Mouse (Mus musculus) forebrain, embryonic 12.5 days (tissue): ENCODE results near the gene Nell2. TPM values are rescaled to one million over a fixed set of nuclear protein-coding genes. Genes with fewer than 3 reads are reported as not detected.

Experiments used
- ATAC-seq: fragments of 200-750 bp; cut with Nextera tagmentation; 2 replicates; pipeline ENCODE4 v1.8.0; 2017; ENCODE audit warnings: moderate TSS enrichment; ENCODE audit not compliant: low FRiP score
- H3K27ac ChIP-seq: fragments of 300-500 bp; sonication (generic); 2 replicates; pipeline ENCODE4 v1.5.1; 2016; ENCODE audit warnings: mild to moderate bottlenecking
- H3K27me3 ChIP-seq: fragments of 300-500 bp; sonication (generic); 2 replicates; pipeline ENCODE4 v1.6.1; 2016; ENCODE audit warnings: mild to moderate bottlenecking
- H3K36me3 ChIP-seq: fragments of 300-500 bp; sonication (generic); replicated peaks from 2 replicates; pipeline ENCODE4 v1.6.1; 2016; ENCODE audit warnings: mild to moderate bottlenecking
- H3K4me1 ChIP-seq: fragments of 300-500 bp; sonication (generic); 2 replicates; pipeline ENCODE4 v1.6.1; 2016
- H3K4me2 ChIP-seq: fragments of 300-500 bp; sonication (generic); 2 replicates; pipeline ENCODE4 v1.6.1; 2016; ENCODE audit warnings: mild to moderate bottlenecking, moderate library complexity
- H3K4me3 ChIP-seq: fragments of 300-500 bp; sonication (generic); replicated peaks from 2 replicates; pipeline ENCODE4 v1.5.1; 2016; ENCODE audit warnings: mild to moderate bottlenecking
- H3K9ac ChIP-seq: fragments of 300-500 bp; sonication (generic); 2 replicates; pipeline ENCODE4 v1.6.1; 2016; ENCODE audit warnings: mild to moderate bottlenecking
- H3K9me3 ChIP-seq: fragments of 300-500 bp; sonication (generic); 2 replicates; pipeline ENCODE4 v1.6.1; 2016
- WGBS: fragments of 180-500 bp; shearing (Covaris S2); methylation state at CpG from one replicate; pipeline ENCODE4 v1.1.7; 2016; 5-methylcytosine and 5-hydroxymethylcytosine counted together
- polyA plus RNA-seq: library from polyadenylated mRNA; unstranded; fragments of >200 nt; fragmentation: Nextera tagmentation; extraction: Ambion mirVana; gene quantifications from 2 replicates; pipeline ENCODE4 v1.2.1, GENCODE M21; 2016

Gene Nell2
- polyA plus RNA-seq, 1 experiment from 2014 or later = 106 TPM

DNA sequence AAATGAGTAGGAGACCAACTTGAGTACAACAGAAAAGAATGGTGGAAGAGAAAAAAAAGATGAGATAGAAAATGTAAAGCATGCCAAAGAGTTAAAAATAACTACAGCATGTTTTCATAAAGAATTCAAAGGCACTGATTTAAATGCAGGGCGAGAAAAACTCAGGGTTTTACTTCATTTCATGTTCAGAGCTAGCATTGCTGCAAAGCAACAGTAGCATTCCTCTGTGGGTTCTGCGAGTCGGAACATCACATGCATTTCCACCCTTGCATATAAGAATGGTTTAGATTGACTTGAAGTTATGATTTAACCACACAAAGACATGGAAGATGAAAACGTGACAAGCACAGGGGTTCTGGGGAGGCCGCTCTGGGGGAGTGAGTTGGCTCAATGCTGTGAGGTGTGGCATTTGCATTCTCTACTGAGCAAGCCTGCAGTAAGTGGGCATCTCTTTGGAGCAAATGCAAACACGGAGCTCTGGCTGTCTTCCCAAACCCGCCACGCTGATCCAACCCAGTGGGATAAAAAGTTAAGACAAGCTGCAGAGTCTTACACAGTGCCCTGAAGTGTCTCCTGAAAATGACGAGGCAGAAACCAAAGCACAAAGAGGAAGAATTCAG is 334.6 kb downstream of the Nell2 start:
- no peak overlapping the region for H3K4me2 ChIP-seq
- H3K27ac ChIP-seq = no peak overlapping the region

DNA sequence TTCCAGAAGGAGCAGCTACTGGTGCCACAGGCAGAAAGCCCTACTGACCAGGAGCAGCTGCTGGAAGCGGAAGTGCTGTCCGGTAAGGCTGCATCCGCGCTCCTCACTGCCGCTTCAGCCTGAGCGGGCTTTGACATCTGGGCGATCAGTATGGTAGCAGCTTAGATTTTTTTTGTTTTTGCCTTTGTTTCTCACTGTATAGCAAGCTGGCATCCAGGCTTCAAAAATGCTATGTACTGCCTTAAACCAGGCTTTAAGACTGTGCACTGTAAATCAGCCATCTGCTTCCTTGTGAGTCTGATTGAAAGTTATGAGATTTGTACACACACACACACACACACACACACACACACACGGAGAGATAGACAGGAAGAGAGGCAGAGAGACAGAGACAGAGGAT is 335.4 kb downstream of the Nell2 start:
- Histone ChIP-seq H3K9me3 (no peaks in the 10 kb centered on the region), H3K4me3 (no peak overlapping the region), H3K9ac (no peak overlapping the region), H3K27ac (no peak overlapping the region), H3K4me1 (no peaks in the 10 kb centered on the region), H3K27me3 (no peaks in the 10 kb centered on the region), H3K4me2 (no peak overlapping the region), H3K36me3 (no peaks in the 10 kb centered on the region)
- no peak for ATAC-seq
- WGBS = 83% methylated on average over 8 of the region's 8 CpGs

More for the DNA sequence above, 334.6 kb downstream of the Nell2 start:
- no peak for ATAC-seq
- H3K4me3 ChIP-seq = no peak overlapping the region
- H3K9ac ChIP-seq = no peak overlapping the region
- 68% methylated on average over 9 of the region's 9 CpGs for WGBS
- H3K36me3 ChIP-seq = no peaks in the 10 kb centered on the region
- H3K4me1 ChIP-seq = no peaks in the 10 kb centered on the region
- no peaks in the 10 kb centered on the region for H3K27me3 ChIP-seq
- no peaks in the 10 kb centered on the region for H3K9me3 ChIP-seq

DNA sequence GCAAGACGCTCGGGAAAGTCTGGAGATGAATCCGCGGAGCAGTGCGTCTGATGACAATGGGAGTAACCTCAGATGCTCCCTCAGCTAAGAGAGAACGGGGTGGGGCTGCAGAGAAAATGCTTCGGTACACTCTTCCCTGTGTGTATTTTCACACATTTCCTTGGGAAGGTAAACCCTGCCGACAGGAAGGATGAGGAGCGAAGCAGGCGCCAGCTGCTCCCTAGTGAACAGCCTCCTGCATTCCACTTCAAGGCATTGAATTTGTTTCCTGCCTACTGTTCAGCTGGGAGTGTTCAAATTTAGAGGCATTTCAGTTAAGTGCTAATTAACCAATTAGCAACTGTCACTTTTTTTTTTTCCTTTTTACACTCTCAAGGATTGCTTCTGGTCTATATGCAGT is 342.1 kb downstream of the Nell2 start:
- H3K9ac ChIP-seq = no peak overlapping the region
- no peaks in the 10 kb centered on the region for H3K36me3 ChIP-seq
- no peaks in the 10 kb centered on the region for H3K9me3 ChIP-seq
- ATAC-seq = peak; percentile 88; the same call in 1 of the 2 replicates
- no peak overlapping the region for H3K4me3 ChIP-seq
- WGBS = 60% methylated on average over 10 of the region's 10 CpGs
- H3K27me3 ChIP-seq = 0 out of 2 replicates have a peak, but pooled peaks cover 6% of the 10 kb centered on the region
- H3K27ac ChIP-seq = no peak overlapping the region
- no peak overlapping the region for H3K4me2 ChIP-seq
- no peaks in the 10 kb centered on the region; the same call in 1 of the 2 replicates for H3K4me1 ChIP-seq

DNA sequence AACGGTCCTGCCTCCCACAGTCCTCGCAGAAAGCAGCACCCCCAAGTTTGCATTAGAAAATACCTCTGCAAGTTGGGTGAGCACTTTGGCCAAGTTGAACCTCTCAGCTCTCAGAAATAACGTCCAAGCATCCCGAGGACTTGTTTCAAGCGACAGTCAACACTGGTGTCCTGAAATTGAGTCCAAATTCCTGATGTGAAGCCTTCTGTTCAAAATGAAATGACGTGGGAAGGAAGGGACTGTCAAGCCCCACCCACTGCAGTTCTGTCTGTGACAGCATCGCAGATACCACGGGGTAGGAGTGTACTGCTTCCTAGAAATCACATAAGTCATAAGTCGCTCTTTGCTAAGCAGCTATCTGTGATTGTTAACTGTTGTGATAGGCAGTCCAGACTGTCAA is 342.9 kb downstream of the Nell2 start:
- Histone ChIP-seq H3K4me1 (no peaks in the 10 kb centered on the region; the same call in 1 of the 2 replicates), H3K27ac (0 out of 2 replicates have a peak overlapping the region, but pooled peaks have one; percentile 13), H3K4me3 (no peak overlapping the region), H3K9ac (no peak overlapping the region), H3K27me3 (0 out of 2 replicates have a peak, but pooled peaks cover 6% of the 10 kb centered on the region), H3K36me3 (no peaks in the 10 kb centered on the region), H3K9me3 (no peaks in the 10 kb centered on the region), H3K4me2 (no peak overlapping the region)
- 62% methylated on average over 9 of the region's 9 CpGs for WGBS
- ATAC-seq = no peak

DNA sequence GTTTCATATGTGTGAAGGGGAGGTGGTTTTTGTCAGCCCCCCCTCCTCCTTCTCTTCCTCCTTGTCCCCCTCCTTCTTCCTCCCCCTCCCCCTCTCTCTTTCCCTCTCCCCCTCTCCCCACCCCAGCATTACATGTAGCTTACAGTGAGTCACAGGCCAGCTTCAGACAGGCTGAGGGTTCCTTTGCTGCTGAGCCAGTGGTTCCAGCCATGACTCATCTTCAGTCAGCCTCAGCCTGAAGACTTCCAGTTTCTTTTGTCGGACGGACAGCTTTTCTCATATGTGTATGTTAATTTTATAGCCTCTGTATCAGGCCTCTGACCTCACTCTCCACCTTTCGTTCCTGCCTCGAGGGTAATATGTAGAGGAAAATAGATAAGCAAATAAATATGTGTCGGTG is 344.9 kb downstream of the Nell2 start:
- H3K9me3 ChIP-seq = no peaks in the 10 kb centered on the region
- no peak for ATAC-seq
- H3K27ac ChIP-seq = no peak overlapping the region
- 0 out of 2 replicates have a peak, but pooled peaks cover 6% of the 10 kb centered on the region for H3K27me3 ChIP-seq
- H3K9ac ChIP-seq = no peak overlapping the region
- no peaks in the 10 kb centered on the region for H3K36me3 ChIP-seq
- H3K4me1 ChIP-seq = no peaks in the 10 kb centered on the region; the same call in 1 of the 2 replicates
- H3K4me3 ChIP-seq = no peak overlapping the region
- no peak overlapping the region for H3K4me2 ChIP-seq
- 87% methylated on average over 5 of the region's 5 CpGs for WGBS

DNA sequence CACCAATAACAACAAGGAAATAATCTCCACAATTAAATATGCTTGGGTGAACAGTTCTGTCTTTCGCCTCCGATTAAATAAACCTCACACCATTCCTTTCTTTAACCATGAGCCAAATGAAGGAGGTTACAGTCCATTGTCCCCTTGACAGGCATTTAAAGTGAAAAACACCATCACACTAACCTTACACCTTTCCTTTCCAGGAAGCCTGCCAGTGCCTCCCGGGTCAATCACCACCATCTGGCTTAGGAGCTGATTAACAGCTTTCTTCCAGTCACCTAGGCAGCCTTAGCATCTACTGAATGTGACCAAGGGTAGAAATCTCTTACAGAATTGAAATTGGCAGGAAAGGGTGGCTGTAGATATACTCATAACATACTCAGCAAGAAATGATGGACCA is 371.5 kb downstream of the Nell2 start:
- Histone ChIP-seq H3K36me3 (no peaks in the 10 kb centered on the region), H3K27ac (no peak overlapping the region), H3K9me3 (no peaks in the 10 kb centered on the region), H3K4me2 (no peak overlapping the region), H3K4me3 (no peak overlapping the region), H3K9ac (no peak overlapping the region), H3K27me3 (no peaks in the 10 kb centered on the region), H3K4me1 (no peaks in the 10 kb centered on the region)
- WGBS = 48% methylated on average over 3 of the region's 3 CpGs
- ATAC-seq = no peak

DNA sequence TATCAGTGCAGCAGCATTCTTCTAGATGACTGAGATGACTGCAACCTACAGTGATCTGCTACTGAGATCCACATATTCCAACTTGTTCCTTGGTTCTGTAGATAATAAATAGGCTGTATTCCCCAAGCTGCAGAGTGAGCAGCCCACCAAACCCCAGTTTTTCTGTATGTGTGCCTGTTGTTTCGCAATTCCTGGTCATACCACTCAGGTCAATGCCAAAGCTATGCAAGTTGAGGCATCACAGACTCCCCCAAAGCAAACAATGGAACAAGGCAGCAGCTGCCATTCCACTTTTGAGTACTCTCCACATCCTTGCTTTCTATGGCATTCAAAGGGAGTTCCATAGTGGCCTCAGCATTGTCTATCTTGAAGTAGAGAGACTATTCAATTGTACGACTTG is 383.2 kb downstream of the Nell2 start:
- Histone ChIP-seq H3K27me3 (no peaks in the 10 kb centered on the region), H3K9ac (no peak overlapping the region), H3K4me1 (no peaks in the 10 kb centered on the region), H3K4me2 (no peak overlapping the region), H3K36me3 (no peaks in the 10 kb centered on the region), H3K9me3 (no peaks in the 10 kb centered on the region), H3K27ac (no peak overlapping the region), H3K4me3 (no peak overlapping the region)
- 75% methylated on average over 2 of the region's 2 CpGs for WGBS
- no peak for ATAC-seq

DNA sequence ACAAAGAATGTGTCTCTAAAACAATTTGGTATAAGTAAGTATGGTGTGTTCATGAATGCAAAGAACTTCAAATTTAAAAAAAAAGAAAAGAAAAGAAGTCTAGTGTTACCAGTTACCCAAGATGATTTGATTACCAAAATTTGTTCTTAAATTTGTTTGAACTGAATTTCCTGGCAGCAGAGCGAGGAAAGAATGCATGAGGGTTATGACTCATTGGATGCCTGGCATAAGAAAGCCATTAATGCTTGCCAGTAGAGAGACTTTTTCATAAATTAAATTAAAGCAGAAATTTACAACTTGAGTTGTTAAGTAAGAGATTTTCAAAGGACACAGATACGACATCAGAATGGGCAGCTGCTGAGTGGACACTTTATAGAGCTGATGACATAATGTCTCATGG is 384.2 kb downstream of the Nell2 start:
- 81% methylated on average over 2 of the region's 2 CpGs for WGBS
- H3K4me3 ChIP-seq = no peak overlapping the region
- H3K4me1 ChIP-seq = no peaks in the 10 kb centered on the region
- no peaks in the 10 kb centered on the region for H3K9me3 ChIP-seq
- no peak overlapping the region for H3K9ac ChIP-seq
- ATAC-seq = no peak
- H3K27me3 ChIP-seq = no peaks in the 10 kb centered on the region
- no peaks in the 10 kb centered on the region for H3K36me3 ChIP-seq
- H3K27ac ChIP-seq = no peak overlapping the region
- no peak overlapping the region for H3K4me2 ChIP-seq

DNA sequence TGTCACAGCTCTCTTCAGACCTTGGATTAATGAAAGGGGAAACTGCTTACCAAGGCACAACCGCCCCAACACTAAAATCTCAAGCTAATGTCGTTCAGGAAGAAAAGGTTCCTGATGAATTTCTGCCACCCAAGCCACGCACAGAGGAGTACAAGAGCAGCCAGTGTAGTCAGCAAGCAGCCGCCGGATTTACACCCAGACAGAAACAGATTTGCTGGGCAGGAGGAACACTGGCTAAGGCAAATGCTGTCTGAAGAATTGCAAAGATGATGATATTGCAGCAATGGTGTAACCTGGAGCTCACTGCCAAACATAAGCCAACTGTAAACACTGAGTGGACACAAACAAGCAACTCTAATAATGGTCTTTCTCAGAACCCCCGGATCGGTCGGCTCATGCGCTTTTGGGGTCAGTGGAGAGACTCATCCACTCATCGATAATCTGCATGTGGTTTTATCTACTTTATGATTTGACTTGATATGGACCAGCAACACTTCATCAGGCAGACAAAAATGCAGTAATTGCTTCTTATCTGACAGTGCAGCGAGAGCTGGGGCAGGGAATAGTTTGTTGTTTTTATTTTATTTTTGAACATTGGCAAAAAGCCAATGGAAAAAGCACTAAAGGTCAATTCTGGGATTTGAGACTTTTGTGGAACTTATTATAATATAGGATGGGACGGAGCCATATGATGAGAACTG is 389.5 kb downstream of the Nell2 start:
- no peak for ATAC-seq
- 84% methylated on average over 12 of the region's 12 CpGs for whole genome bisulfite sequencing
- Histone ChIP-seq H3K27me3 (no peaks in the 10 kb centered on the region), H3K9me3 (no peaks in the 10 kb centered on the region), H3K27ac (no peak overlapping the region), H3K36me3 (no peaks in the 10 kb centered on the region), H3K4me2 (no peak overlapping the region), H3K4me3 (no peak overlapping the region), H3K4me1 (peaks cover 11% of the 10 kb centered on the region; the same call in 1 of the 2 replicates), H3K9ac (no peak overlapping the region)

DNA sequence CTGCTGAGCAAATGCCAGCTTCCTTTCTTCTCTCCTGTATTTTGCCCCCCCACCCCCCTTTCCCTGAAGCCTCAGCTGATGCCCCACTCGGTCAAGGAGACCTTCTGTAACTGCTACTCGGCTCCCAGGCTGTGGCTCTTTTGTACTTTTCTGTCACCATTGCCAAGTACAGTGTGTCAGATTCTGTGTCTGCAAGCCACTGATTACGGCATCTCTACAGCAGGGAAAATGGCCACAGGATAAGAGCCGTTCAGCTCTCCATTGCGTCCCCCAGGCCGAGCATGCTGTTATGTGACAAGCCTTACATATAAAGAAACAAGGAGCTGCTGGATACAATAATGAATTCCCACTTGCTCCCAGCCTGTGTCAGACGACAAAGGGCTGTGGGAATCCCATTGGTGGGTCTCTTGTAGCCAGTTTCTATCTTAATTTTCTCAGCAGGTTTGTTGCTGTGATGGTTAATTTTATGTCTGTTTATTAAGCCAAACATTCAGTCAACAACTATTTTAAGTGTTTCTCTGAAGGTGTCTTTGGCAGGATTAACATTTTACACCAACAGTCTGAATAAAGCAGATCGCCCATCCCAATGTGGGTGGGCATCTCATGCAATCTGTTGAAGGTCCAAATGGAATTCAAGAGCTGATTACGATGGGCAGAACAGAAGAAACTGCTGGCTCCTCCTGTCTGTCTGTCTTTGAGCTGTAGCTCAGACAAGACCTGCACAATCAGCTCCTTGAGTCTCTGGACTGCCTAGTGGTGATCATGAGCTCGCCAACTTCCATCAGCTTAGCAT is 391.1 kb downstream of the Nell2 start:
- Histone ChIP-seq H3K27me3 (no peaks in the 10 kb centered on the region), H3K4me1 (peaks cover 11% of the 10 kb centered on the region; the same call in 1 of the 2 replicates), H3K4me2 (no peak overlapping the region), H3K27ac (0 out of 2 replicates have a peak overlapping the region, but pooled peaks have one; percentile 25), H3K9ac (no peak overlapping the region), H3K36me3 (no peaks in the 10 kb centered on the region), H3K4me3 (no peak overlapping the region), H3K9me3 (no peaks in the 10 kb centered on the region)
- ATAC-seq = peak; percentile 55; the same call in 1 of the 2 replicates
- WGBS = 64% methylated on average over 10 of the region's 10 CpGs

DNA sequence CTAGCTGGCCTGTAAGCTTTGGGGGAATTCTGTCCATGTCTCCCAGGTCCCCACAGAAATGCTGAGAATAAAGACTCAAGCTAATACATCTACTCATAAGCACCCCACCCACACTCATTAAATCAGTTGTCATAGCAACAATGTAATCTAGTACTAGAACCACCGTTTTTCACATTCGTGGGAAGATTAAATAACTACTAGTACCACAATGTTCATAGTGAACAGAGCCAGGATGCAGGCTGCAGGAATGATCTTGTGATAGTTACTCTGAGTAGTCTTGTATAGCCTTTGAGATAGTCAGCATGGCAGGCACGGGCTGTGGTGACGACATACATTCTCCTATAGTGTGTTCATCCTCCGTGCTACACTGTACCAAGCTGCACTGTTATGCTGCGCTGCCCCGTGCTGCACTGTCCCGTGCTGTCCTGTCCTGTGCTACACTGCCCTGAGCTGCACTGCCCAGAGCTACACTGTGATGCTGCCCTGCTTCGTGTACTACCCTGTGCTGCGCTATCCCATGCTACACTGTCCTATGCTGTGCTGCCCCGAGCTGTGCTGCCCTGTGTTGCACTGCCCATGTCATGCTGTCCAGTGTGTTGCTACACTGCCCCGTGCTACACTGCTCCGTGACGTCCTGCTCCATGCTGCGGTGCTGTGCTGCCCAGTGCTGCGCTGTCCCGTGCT is 392.3 kb downstream of the Nell2 start:
- H3K27ac ChIP-seq = no peak overlapping the region
- 93% methylated on average over 17 of the region's 17 CpGs for WGBS
- ATAC-seq = peak; percentile 36; the same call in 1 of the 2 replicates

DNA sequence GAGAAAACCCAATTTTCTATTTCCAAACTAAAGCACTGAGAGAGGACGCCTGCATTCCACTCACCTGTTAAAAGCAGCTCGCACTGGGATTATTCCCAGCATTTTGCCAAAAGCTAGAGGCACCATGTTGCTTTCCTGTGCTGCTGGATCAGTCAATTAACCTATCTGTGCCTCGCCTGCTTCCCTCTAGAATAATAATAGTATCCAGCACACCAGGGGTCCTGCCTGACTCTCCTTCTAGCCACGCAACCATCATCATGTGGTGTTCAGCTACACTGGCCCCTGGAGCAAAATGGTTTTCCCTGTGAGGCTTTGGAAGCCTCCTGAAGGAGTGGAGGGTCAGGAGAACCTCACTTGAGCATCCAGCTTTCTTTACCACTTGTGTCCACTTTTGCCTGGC is 397.0 kb downstream of the Nell2 start:
- no peaks in the 10 kb centered on the region for H3K36me3 ChIP-seq
- H3K27ac ChIP-seq = no peak overlapping the region
- no peak overlapping the region for H3K4me2 ChIP-seq
- no peaks in the 10 kb centered on the region for H3K27me3 ChIP-seq
- no peak for ATAC-seq
- 66% methylated on average over 4 of the region's 4 CpGs for WGBS
- peaks cover 6% of the 10 kb centered on the region; the same call in 1 of the 2 replicates for H3K4me1 ChIP-seq
- no peaks in the 10 kb centered on the region for H3K9me3 ChIP-seq
- no peak overlapping the region for H3K9ac ChIP-seq
- H3K4me3 ChIP-seq = no peak overlapping the region

More for the DNA sequence above, 392.3 kb downstream of the Nell2 start:
- H3K36me3 ChIP-seq = no peaks in the 10 kb centered on the region
- no peak overlapping the region for H3K9ac ChIP-seq
- H3K4me1 ChIP-seq = peaks cover 11% of the 10 kb centered on the region; the same call in 1 of the 2 replicates
- no peak overlapping the region for H3K4me3 ChIP-seq
- no peaks in the 10 kb centered on the region for H3K27me3 ChIP-seq
- H3K4me2 ChIP-seq = no peak overlapping the region
- no peaks in the 10 kb centered on the region for H3K9me3 ChIP-seq
